Mouse (Mus musculus) cerebellum, adult 9-11 months (tissue): ENCODE measurements around the gene Cc2d2b.

ENCODE experiments used
- DNase-seq: peaks from one replicate; pipeline ENCODE4 v3.0.0; 2022

Cc2d2b gene

GRCm38 (mm10) chr19:40748559-40748958 is at the start of gene Cc2d2b:
Gene Cc2d2b, plus strand, starts transcription at chr19:40748753.
- DNase-seq = no peak

- DNase-seq = no peak
Measured at GRCm38 (mm10) chr19:40699816-40700215, 48.7 kb upstream of the Cc2d2b start.

GRCm38 (mm10) chr19:40702406-40702805 is 46.1 kb upstream of the Cc2d2b start:
- DNase-seq = no peak

GRCm38 (mm10) chr19:40712889-40713628 is 35.5 kb upstream of the Cc2d2b start:
- DNase-seq = no peak

- no peak for DNase-seq
Measured at GRCm38 (mm10) chr19:40714700-40715099, 33.9 kb upstream of the Cc2d2b start.

GRCm38 (mm10) chr19:40716981-40717380 is 31.6 kb upstream of the Cc2d2b start:
- no peak for DNase-seq

GRCm38 (mm10) chr19:40719439-40720105 is 29.0 kb upstream of the Cc2d2b start:
- no peak for DNase-seq

GRCm38 (mm10) chr19:40720381-40720780 is 28.2 kb upstream of the Cc2d2b start:
- no peak for DNase-seq

- peak; percentile 16 for DNase-seq
Measured at GRCm38 (mm10) chr19:40722137-40723038, 26.2 kb upstream of the Cc2d2b start.

GRCm38 (mm10) chr19:40723516-40723915 is 25.0 kb upstream of the Cc2d2b start:
- DNase-seq = no peak

GRCm38 (mm10) chr19:40726148-40726547 is 22.4 kb upstream of the Cc2d2b start:
- DNase-seq = no peak

GRCm38 (mm10) chr19:40726614-40727013 is 21.9 kb upstream of the Cc2d2b start:
- DNase-seq = no peak

- DNase-seq = no peak
Measured at GRCm38 (mm10) chr19:40728213-40728612, 20.3 kb upstream of the Cc2d2b start.

- no peak for DNase-seq
Measured at GRCm38 (mm10) chr19:40728732-40729420, 19.7 kb upstream of the Cc2d2b start.

- DNase-seq = no peak
Measured at GRCm38 (mm10) chr19:40733409-40733808, 15.1 kb upstream of the Cc2d2b start.

GRCm38 (mm10) chr19:40733849-40734248 is 14.7 kb upstream of the Cc2d2b start:
- no peak for DNase-seq

- DNase-seq = peak; percentile 56
Measured at GRCm38 (mm10) chr19:40736680-40737512, 11.7 kb upstream of the Cc2d2b start.

GRCm38 (mm10) chr19:40737613-40738012 is 10.9 kb upstream of the Cc2d2b start:
- no peak for DNase-seq

- DNase-seq = no peak
Measured at GRCm38 (mm10) chr19:40738683-40739324, 9.7 kb upstream of the Cc2d2b start.

GRCm38 (mm10) chr19:40746603-40747002 is 1.9 kb upstream of the Cc2d2b start:
- DNase-seq = no peak

- DNase-seq = no peak
Measured at GRCm38 (mm10) chr19:40754311-40754710, 5.8 kb downstream of the Cc2d2b start.
